ENCODE assay signal across 12 mouse cellular contexts in genomic region chr11:68146456-68146851, GRCm38 (mm10).
DNase-seq lines count a peak whose midpoint lies in the region; ATAC-seq lines count a peak whose summit lies in the region.
"Had no signal": no experiment of that assay in that cellular context is flagged by ENCODE, and none has a peak within 500 bp of the region (broad histone marks: within the 10 kb centered on the region; RNA-seq: fewer than 3 reads in every experiment).

No protein-coding gene starts in this region.

- no peak overlapping the region for H3K4me3 ChIP-seq in intestine, embryonic 16.5 days (ENCODE audit: low read length)
- H3K4me3 ChIP-seq in intestine, embryonic 15.5 days (replicated peaks): no peak overlapping the region
- H3K4me3 ChIP-seq in forebrain, embryonic 13.5 days: no peak overlapping the region
- no peak overlapping the region for H3K4me3 ChIP-seq in limb, embryonic 12.5 days (replicated peaks)
- H3K4me3 ChIP-seq: megakaryocyte, embryonic 14.5 days had no signal

- 0 out of 2 replicates have a peak overlapping the region, but pooled peaks have one; percentile 12 for H3K9ac ChIP-seq in intestine, embryonic 16.5 days (ENCODE audit: low read depth, low read length)
- no peak overlapping the region for H3K9ac ChIP-seq in intestine, embryonic 15.5 days
- no peak overlapping the region; the same call in 1 of the 2 replicates for H3K9ac ChIP-seq in forebrain, embryonic 13.5 days
- H3K9ac ChIP-seq in limb, embryonic 12.5 days (replicated peaks): peak overlapping the region; percentile 23; the same call in 1 of the 2 replicates

- no peak overlapping the region for H3K27ac ChIP-seq in intestine, embryonic 16.5 days (ENCODE audit: low read length)
- H3K27ac ChIP-seq in intestine, embryonic 15.5 days: no peak overlapping the region
- peak overlapping the region; percentile 87 for H3K27ac ChIP-seq in forebrain, embryonic 13.5 days
- H3K27ac ChIP-seq in limb, embryonic 12.5 days: peak overlapping the region; percentile 78

- 79% methylated on average over 4 of the region's 4 CpGs for WGBS in intestine, embryonic 16.5 days
- WGBS in intestine, embryonic 15.5 days: 83% methylated on average over 4 of the region's 4 CpGs
- 6% methylated on average over 4 of the region's 4 CpGs for WGBS in forebrain, embryonic 13.5 days
- 19% methylated on average over 4 of the region's 4 CpGs for WGBS in limb, embryonic 12.5 days

- H3K4me1 ChIP-seq in intestine, embryonic 16.5 days (ENCODE audit: control insufficient read depth, insufficient read depth, low read length): peaks cover 29% of the 10 kb centered on the region
- peaks cover 10% of the 10 kb centered on the region for H3K4me1 ChIP-seq in intestine, embryonic 15.5 days (replicated peaks)
- peaks cover 61% of the 10 kb centered on the region for H3K4me1 ChIP-seq in forebrain, embryonic 13.5 days
- peaks cover 56% of the 10 kb centered on the region for H3K4me1 ChIP-seq in limb, embryonic 12.5 days (replicated peaks)

- no peak overlapping the region for H3K4me2 ChIP-seq in intestine, embryonic 16.5 days (ENCODE audit: low read depth, low read length)
- H3K4me2 ChIP-seq in intestine, embryonic 15.5 days (replicated peaks): no peak overlapping the region
- H3K4me2 ChIP-seq in forebrain, embryonic 13.5 days: peak overlapping the region; percentile 48
- H3K4me2 ChIP-seq in limb, embryonic 12.5 days: peak overlapping the region; percentile 20; the same call in 1 of the 2 replicates
- H3K4me2 ChIP-seq: liver, embryonic 11.5 days had no signal

- no peak for ATAC-seq in intestine, embryonic 16.5 days
- ATAC-seq in intestine, embryonic 15.5 days: no peak
- ATAC-seq in forebrain, embryonic 13.5 days: peak; percentile 69
- ATAC-seq in limb, embryonic 12.5 days (ENCODE audit: insufficient number of reproducible peaks, insufficient read depth, low FRiP score, low TSS enrichment, low read depth): no peak

- peak; percentile 72 for DNase-seq in retina, embryonic 14.5 days (ENCODE audit: low spot score)
- DNase-seq in gastrocnemius, postnatal 4 days (ENCODE audit: low spot score in 2 of 2): no peak
- no peak for DNase-seq in cerebellum, adult 9-11 months
- no peak for DNase-seq in spleen, postnatal 4 days (ENCODE audit: low spot score in 2 of 2)
- DNase-seq: gastrocnemius, postnatal 14 days; heart, postnatal 4 days had no signal

- no peaks in the 10 kb centered on the region for H3K27me3 ChIP-seq in intestine, embryonic 16.5 days (replicated peaks; ENCODE audit: control insufficient read depth, insufficient read depth, low read length)
- no peaks in the 10 kb centered on the region for H3K27me3 ChIP-seq in intestine, embryonic 15.5 days (replicated peaks)
- peaks cover 29% of the 10 kb centered on the region for H3K27me3 ChIP-seq in forebrain, embryonic 13.5 days
- H3K27me3 ChIP-seq in limb, embryonic 12.5 days: peaks cover 19% of the 10 kb centered on the region; the same call in 1 of the 2 replicates

- no peaks in the 10 kb centered on the region for H3K36me3 ChIP-seq in intestine, embryonic 16.5 days (ENCODE audit: control insufficient read depth, insufficient read depth, low read length)
- H3K36me3 ChIP-seq in intestine, embryonic 15.5 days: no peaks in the 10 kb centered on the region
- H3K36me3 ChIP-seq in forebrain, embryonic 13.5 days (ENCODE audit: poor library complexity, severe bottlenecking): no peaks in the 10 kb centered on the region
- H3K36me3 ChIP-seq in limb, embryonic 12.5 days: no peaks in the 10 kb centered on the region

- H3K9me3 ChIP-seq in intestine, embryonic 16.5 days (ENCODE audit: control insufficient read depth, low read length): no peaks in the 10 kb centered on the region
- H3K9me3 ChIP-seq in intestine, embryonic 15.5 days: no peaks in the 10 kb centered on the region
- no peaks in the 10 kb centered on the region for H3K9me3 ChIP-seq in forebrain, embryonic 13.5 days (replicated peaks)
- no peaks in the 10 kb centered on the region for H3K9me3 ChIP-seq in limb, embryonic 12.5 days
- H3K9me3 ChIP-seq: megakaryocyte, embryonic 14.5 days had no signal

Comparison
In these comparisons a context has a peak if more than half of its experiments do, and no peak if none do; other contexts are left out.
1. H3K9ac ChIP-seq: peak in intestine, embryonic 16.5 days (single experiment) and limb, embryonic 12.5 days (single experiment); none in intestine, embryonic 15.5 days (single experiment) and forebrain, embryonic 13.5 days (single experiment).
2. H3K27ac ChIP-seq: peak in forebrain, embryonic 13.5 days (single experiment) and limb, embryonic 12.5 days (single experiment); none in intestine, embryonic 16.5 days (single experiment) and intestine, embryonic 15.5 days (single experiment).
3. H3K4me2 ChIP-seq: peak in forebrain, embryonic 13.5 days (single experiment) and limb, embryonic 12.5 days (single experiment); none in intestine, embryonic 16.5 days (single experiment) and intestine, embryonic 15.5 days (single experiment).